ENCODE assay signal across 10 mouse cellular contexts in the genomic region with DNA sequence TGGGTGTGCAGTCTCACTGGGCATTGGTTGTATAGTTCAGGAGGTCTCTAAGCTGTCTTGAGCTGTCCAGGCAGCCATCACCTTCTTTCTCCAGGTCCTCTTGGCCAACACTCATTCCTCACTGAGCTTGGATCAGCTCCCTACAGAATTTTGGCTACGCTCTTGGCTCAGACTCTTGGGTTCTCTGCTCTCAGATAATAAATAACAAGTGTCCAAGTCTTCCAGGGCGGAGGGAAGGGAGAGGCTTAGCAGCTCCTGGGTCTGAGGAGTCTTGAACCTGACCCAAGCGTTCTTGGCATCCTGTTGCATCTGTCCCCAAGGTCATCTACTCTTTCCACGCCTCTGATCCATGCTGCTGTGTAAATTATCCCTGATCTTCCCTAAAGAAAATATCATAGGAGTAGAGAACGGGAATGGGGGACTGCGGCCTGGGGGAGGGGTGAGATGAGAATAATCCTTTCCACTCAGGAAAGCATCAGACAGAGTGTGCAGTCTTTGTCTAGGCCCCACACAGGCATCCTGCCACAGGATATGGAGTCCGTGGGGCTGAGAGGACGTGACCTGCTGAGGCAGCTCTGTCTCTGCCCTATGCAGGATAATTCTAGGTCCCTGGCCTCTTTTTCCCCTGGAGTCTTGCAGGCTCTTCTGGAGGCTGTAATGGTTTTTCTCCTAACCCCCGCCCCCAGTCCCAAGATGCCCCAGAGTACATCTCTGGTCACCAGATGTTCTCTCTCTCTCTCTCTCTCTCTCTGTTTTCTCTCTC. TPM values are rescaled to one million over a fixed set of nuclear protein-coding genes. Genes with fewer than 3 reads are reported as not detected.
DNase-seq lines count a peak whose midpoint lies in the region; ATAC-seq lines count a peak whose summit lies in the region.
"Had no signal": no experiment of that assay in that cellular context is flagged by ENCODE, and none has a peak within 500 bp of the region (broad histone marks: within the 10 kb centered on the region; RNA-seq: fewer than 3 reads in every experiment).

No protein-coding gene starts in this region.

- peak; percentile 64 for ATAC-seq in limb, embryonic 15.5 days (ENCODE audit: insufficient number of reproducible peaks, low FRiP score, low TSS enrichment, low read depth)
- ATAC-seq in hindbrain, embryonic 16.5 days: no peak
- ATAC-seq in liver, embryonic 11.5 days (replicated peaks; ENCODE audit: low FRiP score): no peak

- 52% methylated on average over 9 of the region's 9 CpGs for WGBS in limb, embryonic 15.5 days
- WGBS in hindbrain, embryonic 16.5 days: 76% methylated on average over 9 of the region's 9 CpGs
- whole genome bisulfite sequencing in liver, embryonic 11.5 days: 65% methylated on average over 9 of the region's 9 CpGs

- H3K4me1 ChIP-seq in limb, embryonic 15.5 days: peaks cover 37% of the 10 kb centered on the region
- H3K4me1 ChIP-seq in hindbrain, embryonic 16.5 days (ENCODE audit: control insufficient read depth, insufficient read depth, low read depth, low read length): no peaks in the 10 kb centered on the region
- H3K4me1 ChIP-seq in liver, embryonic 11.5 days (replicated peaks; ENCODE audit: control insufficient read depth, insufficient read depth, low read length): no peaks in the 10 kb centered on the region

- peak; percentile 27 for DNase-seq in cerebellum, adult 11 months
- DNase-seq in cerebellum, postnatal 4 days (ENCODE audit: low spot score in 2 of 2): no peak
- DNase-seq in cerebellum, adult 9-10 months: peak; percentile 71
- DNase-seq in heart, postnatal 10 days: peak; percentile 64 to 69
- no peak for DNase-seq in liver, embryonic 11.5 days (ENCODE audit: low spot score)
- no peak for DNase-seq in liver
- DNase-seq: right cerebral cortex, adult 18-20 months had no signal

- no peak overlapping the region for H3K4me3 ChIP-seq in limb, embryonic 15.5 days
- no peak overlapping the region for H3K4me3 ChIP-seq in hindbrain, embryonic 16.5 days (ENCODE audit: low read length)
- H3K4me3 ChIP-seq in liver, embryonic 11.5 days (ENCODE audit: low read depth, low read length): no peak overlapping the region

- no peak overlapping the region for H3K4me2 ChIP-seq in limb, embryonic 15.5 days
- H3K4me2 ChIP-seq in hindbrain, embryonic 16.5 days (ENCODE audit: low read length): no peak overlapping the region
- H3K4me2 ChIP-seq in liver, embryonic 11.5 days: no peak overlapping the region

- H3K9me3 ChIP-seq in limb, embryonic 15.5 days: no peaks in the 10 kb centered on the region
- no peaks in the 10 kb centered on the region for H3K9me3 ChIP-seq in hindbrain, embryonic 16.5 days (ENCODE audit: control insufficient read depth, low read length)
- no peaks in the 10 kb centered on the region for H3K9me3 ChIP-seq in liver, embryonic 11.5 days (ENCODE audit: control insufficient read depth, low read length)

- intact Hi-C loops in heart, postnatal 10 days (cut with DNase I): loop anchor here (5.0 kb wide), 1 partner anchor 34 kb away; no protein-coding TSS in a partner anchor

- peak overlapping the region; percentile 54; the same call in 1 of the 2 replicates for H3K27ac ChIP-seq in limb, embryonic 15.5 days
- no peak overlapping the region for H3K27ac ChIP-seq in hindbrain, embryonic 16.5 days (ENCODE audit: low read depth, low read length)
- H3K27ac ChIP-seq in liver, embryonic 11.5 days (ENCODE audit: low read depth, low read length): no peak overlapping the region

- H3K27me3 ChIP-seq in limb, embryonic 15.5 days: no peaks in the 10 kb centered on the region
- no peaks in the 10 kb centered on the region for H3K27me3 ChIP-seq in hindbrain, embryonic 16.5 days (replicated peaks; ENCODE audit: control insufficient read depth, insufficient read depth, low read length)
- H3K27me3 ChIP-seq in liver, embryonic 11.5 days (replicated peaks; ENCODE audit: control insufficient read depth, insufficient read depth, low read length): no peaks in the 10 kb centered on the region; the same call in 1 of the 2 replicates

- H3K36me3 ChIP-seq in limb, embryonic 15.5 days: no peaks in the 10 kb centered on the region
- no peaks in the 10 kb centered on the region for H3K36me3 ChIP-seq in hindbrain, embryonic 16.5 days (ENCODE audit: control insufficient read depth, insufficient read depth, low read length)
- H3K36me3 ChIP-seq in liver, embryonic 11.5 days (ENCODE audit: control insufficient read depth, insufficient read depth, low read length): no peaks in the 10 kb centered on the region

- no peak overlapping the region for H3K9ac ChIP-seq in limb, embryonic 15.5 days
- no peak overlapping the region for H3K9ac ChIP-seq in hindbrain, embryonic 16.5 days (ENCODE audit: low read depth, low read length)
- no peak overlapping the region for H3K9ac ChIP-seq in liver, embryonic 11.5 days (ENCODE audit: low read depth, low read length)

RNA-seq across cellular contexts. Expression of gene Meox1, which starts 38.0 kb away (rescaled TPM):
- total RNA-seq in heart, postnatal 10 days (2021): 10 to 100 TPM; 23.7 to 27.5 TPM
- polyA plus RNA-seq in limb, embryonic 15.5 days (2015; fragmentation: Nextera tagmentation; extraction: Ambion mirVana): 15.8 and 18.6 TPM in 2 replicates
- polyA plus RNA-seq in hindbrain, embryonic 16.5 days (2015; fragmentation: Nextera tagmentation; extraction: Ambion mirVana): 0.96 and 0.99 TPM in 2 replicates
- polyA plus RNA-seq in liver, embryonic 11.5 days (2014; fragmentation: Nextera tagmentation; extraction: Ambion mirVana): 2.8 and 3.6 TPM in 2 replicates
- total RNA-seq: monocyte, adult 5-6 weeks had no signal

Comparison
In these comparisons a context has a peak if more than half of its experiments do, and no peak if none do; other contexts are left out.
1. DNase-seq: peak in cerebellum, adult 11 months (single experiment), cerebellum, adult 9-10 months (single experiment) and heart, postnatal 10 days (2 of 2); none in cerebellum, postnatal 4 days (0 of 2), liver, embryonic 11.5 days (single experiment) and liver (single experiment).